Mouse (Mus musculus): ENCODE results near the gene Lta. TPM values are rescaled to one million over a fixed set of nuclear protein-coding genes. Genes with fewer than 3 reads are reported as not detected.

The Lta gene
- polyA plus RNA-seq, 1 experiment: 0.19 TPM

GRCm38 (mm10) chr17:35218516-35219193 is 13.5 kb upstream of the Lta start:
- Histone ChIP-seq H3K27ac (ENCODE audit: insufficient read depth, low read length) (no peak overlapping the region), H3K4me3 (ENCODE audit: insufficient read depth, low read length) (no peak overlapping the region), H3K4me1 (ENCODE audit: control insufficient read depth, insufficient read depth, low read length) (peaks cover 5% of the 10 kb centered on the region; the same call in 1 of the 2 replicates)
- TF ChIP-seq CTCF (IDR thresholded peaks at IDR 0.05; ENCODE audit: extremely low read depth, insufficient read depth, low read length) (no peak), POLR2A (IDR thresholded peaks at IDR 0.05; ENCODE audit: extremely low read depth, insufficient read depth, low read length) (no peak)

- Histone ChIP-seq H3K4me1 (ENCODE audit: control insufficient read depth, insufficient read depth, low read length) (no peaks in the 10 kb centered on the region), H3K4me3 (ENCODE audit: insufficient read depth, low read length) (no peak overlapping the region), H3K27ac (ENCODE audit: insufficient read depth, low read length) (no peak overlapping the region)
- TF ChIP-seq POLR2A (IDR thresholded peaks at IDR 0.05; ENCODE audit: extremely low read depth, insufficient read depth, low read length) (no peak), CTCF (IDR thresholded peaks at IDR 0.05; ENCODE audit: extremely low read depth, insufficient read depth, low read length) (no peak)
These were observed 7.9 kb upstream of the Lta start for GRCm38 (mm10) chr17:35213071-35213470.

GRCm38 (mm10) chr17:35210593-35210992 is 5.4 kb upstream of the Lta start:
- H3K27ac ChIP-seq (ENCODE audit: insufficient read depth, low read length): no peak overlapping the region
- no peak for TF ChIP-seq POLR2A (IDR thresholded peaks at IDR 0.05; ENCODE audit: extremely low read depth, insufficient read depth, low read length)
- TF ChIP-seq CTCF (IDR thresholded peaks at IDR 0.05; ENCODE audit: extremely low read depth, insufficient read depth, low read length): no peak
- no peak overlapping the region for H3K4me3 ChIP-seq (ENCODE audit: insufficient read depth, low read length)
- H3K4me1 ChIP-seq (ENCODE audit: control insufficient read depth, insufficient read depth, low read length): no peaks in the 10 kb centered on the region

- H3K27ac ChIP-seq (ENCODE audit: insufficient read depth, low read length): no peak overlapping the region
- TF ChIP-seq POLR2A (IDR thresholded peaks at IDR 0.05; ENCODE audit: extremely low read depth, insufficient read depth, low read length) (no peak), CTCF (IDR thresholded peaks at IDR 0.05; ENCODE audit: extremely low read depth, insufficient read depth, low read length) (no peak)
- no peak overlapping the region for H3K4me3 ChIP-seq (ENCODE audit: insufficient read depth, low read length)
- H3K4me1 ChIP-seq (ENCODE audit: control insufficient read depth, insufficient read depth, low read length): no peaks in the 10 kb centered on the region
These were observed 4.8 kb upstream of the Lta start for GRCm38 (mm10) chr17:35209785-35210535.

- Histone ChIP-seq H3K27ac (ENCODE audit: insufficient read depth, low read length) (no peak overlapping the region), H3K4me3 (ENCODE audit: insufficient read depth, low read length) (no peak overlapping the region), H3K4me1 (ENCODE audit: control insufficient read depth, insufficient read depth, low read length) (no peaks in the 10 kb centered on the region)
- TF ChIP-seq POLR2A (IDR thresholded peaks at IDR 0.05; ENCODE audit: extremely low read depth, insufficient read depth, low read length): no peak
These were observed 224 bp upstream of the Lta start for GRCm38 (mm10) chr17:35205380-35205769.

- no peak overlapping the region for H3K27ac ChIP-seq (ENCODE audit: insufficient read depth, low read length)
- no peak overlapping the region for H3K4me3 ChIP-seq (ENCODE audit: insufficient read depth, low read length)
- no peaks in the 10 kb centered on the region for H3K4me1 ChIP-seq (ENCODE audit: control insufficient read depth, insufficient read depth, low read length)
- TF ChIP-seq POLR2A (IDR thresholded peaks at IDR 0.05; ENCODE audit: extremely low read depth, insufficient read depth, low read length) (no peak), CTCF (IDR thresholded peaks at IDR 0.05; ENCODE audit: extremely low read depth, insufficient read depth, low read length) (no peak)
These were observed 2.7 kb downstream of the Lta start for GRCm38 (mm10) chr17:35202442-35202841.

GRCm38 (mm10) chr17:35201787-35202186 is 3.4 kb downstream of the Lta start, which contains the start of gene Tnf:
Tnf (minus strand) TSS chr17:35202007.
- Histone ChIP-seq H3K4me1 (ENCODE audit: control insufficient read depth, insufficient read depth, low read length) (no peaks in the 10 kb centered on the region), H3K4me3 (ENCODE audit: insufficient read depth, low read length) (no peak within 1 kb of the TSS), H3K27ac (ENCODE audit: insufficient read depth, low read length) (no peak within 1 kb of the TSS)
- TF ChIP-seq CTCF (IDR thresholded peaks at IDR 0.05; ENCODE audit: extremely low read depth, insufficient read depth, low read length): no peak
- TF ChIP-seq POLR2A (IDR thresholded peaks at IDR 0.05; ENCODE audit: extremely low read depth, insufficient read depth, low read length): no peak

GRCm38 (mm10) chr17:35201128-35201527 is 4.0 kb downstream of the Lta start:
- H3K27ac ChIP-seq (ENCODE audit: insufficient read depth, low read length): no peak overlapping the region
- H3K4me3 ChIP-seq (ENCODE audit: insufficient read depth, low read length): no peak overlapping the region
- TF ChIP-seq POLR2A (IDR thresholded peaks at IDR 0.05; ENCODE audit: extremely low read depth, insufficient read depth, low read length) (no peak), CTCF (IDR thresholded peaks at IDR 0.05; ENCODE audit: extremely low read depth, insufficient read depth, low read length) (no peak)

GRCm38 (mm10) chr17:35200398-35200797 is 4.8 kb downstream of the Lta start:
- TF ChIP-seq POLR2A (IDR thresholded peaks at IDR 0.05; ENCODE audit: extremely low read depth, insufficient read depth, low read length) (no peak), CTCF (IDR thresholded peaks at IDR 0.05; ENCODE audit: extremely low read depth, insufficient read depth, low read length) (no peak)
- Histone ChIP-seq H3K4me3 (ENCODE audit: insufficient read depth, low read length) (no peak overlapping the region), H3K27ac (ENCODE audit: insufficient read depth, low read length) (no peak overlapping the region), H3K4me1 (ENCODE audit: control insufficient read depth, insufficient read depth, low read length) (no peaks in the 10 kb centered on the region)

More at GRCm38 (mm10) chr17:35201128-35201527, 4.0 kb downstream of the Lta start:
- no peaks in the 10 kb centered on the region for H3K4me1 ChIP-seq (ENCODE audit: control insufficient read depth, insufficient read depth, low read length)

- Histone ChIP-seq H3K4me3 (ENCODE audit: insufficient read depth, low read length) (no peak overlapping the region), H3K4me1 (ENCODE audit: control insufficient read depth, insufficient read depth, low read length) (no peaks in the 10 kb centered on the region), H3K27ac (ENCODE audit: insufficient read depth, low read length) (no peak overlapping the region)
- TF ChIP-seq CTCF (IDR thresholded peaks at IDR 0.05; ENCODE audit: extremely low read depth, insufficient read depth, low read length) (no peak), POLR2A (IDR thresholded peaks at IDR 0.05; ENCODE audit: extremely low read depth, insufficient read depth, low read length) (no peak)
These were observed 6.2 kb downstream of the Lta start for GRCm38 (mm10) chr17:35198946-35199345.
